Mouse (Mus musculus): ENCODE measurements around the gene Cpne7. TPM values are rescaled to one million over a fixed set of nuclear protein-coding genes. Genes with fewer than 3 reads are reported as not detected.
"Not testable (repeated sequence)": the region's sequence is repeated elsewhere in the genome, so short reads cannot be mapped to it uniquely, and the experiment has no call there.

Cpne7 gene
- polyA plus RNA-seq, 1 experiment from 2014 or later, result 0.40 TPM

DNA sequence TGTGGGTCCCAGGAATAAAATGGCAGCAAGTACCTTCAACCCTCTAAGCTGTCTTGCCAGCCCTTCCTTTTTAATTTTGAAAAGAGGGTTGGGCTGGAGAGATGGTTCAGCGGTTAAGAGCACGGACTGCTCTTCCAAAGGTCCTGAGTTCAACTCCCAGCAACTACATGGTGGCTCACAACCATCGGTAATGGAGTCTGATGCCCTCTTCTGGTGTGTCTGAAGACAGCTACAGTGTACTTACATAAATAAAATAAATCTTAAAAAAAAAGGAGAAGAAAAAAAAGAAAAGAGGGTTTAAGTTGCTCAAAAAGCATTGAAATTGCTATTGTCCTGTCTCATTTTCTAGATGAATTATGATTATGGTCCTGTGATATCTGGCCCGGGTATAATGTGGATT lies 15.9 kb upstream of the Cpne7 start:
- Histone ChIP-seq H3K4me3 (ENCODE audit: low read depth, low read length) (no peak overlapping the region), H3K4me2 (ENCODE audit: low read depth) (no peak overlapping the region), H3K36me3 (ENCODE audit: control insufficient read depth, insufficient read depth, low read length) (peaks cover 14% of the 10 kb centered on the region), H3K9ac (ENCODE audit: low read length) (no peak overlapping the region), H3K4me1 (ENCODE audit: control insufficient read depth, insufficient read depth, low read length) (peaks cover 8% of the 10 kb centered on the region), H3K9me3 (ENCODE audit: control insufficient read depth, low read length) (no peaks in the 10 kb centered on the region), H3K27ac (ENCODE audit: low read depth, low read length) (no peak overlapping the region), H3K27me3 (ENCODE audit: control insufficient read depth, insufficient read depth, low read length) (no peaks in the 10 kb centered on the region)
- no peak for ATAC-seq (ENCODE audit: insufficient read depth, low FRiP score, low TSS enrichment)
- WGBS, result 77% methylated on average over 4 of the region's 4 CpGs
- no peak for DNase-seq (ENCODE audit: low spot score)

DNA sequence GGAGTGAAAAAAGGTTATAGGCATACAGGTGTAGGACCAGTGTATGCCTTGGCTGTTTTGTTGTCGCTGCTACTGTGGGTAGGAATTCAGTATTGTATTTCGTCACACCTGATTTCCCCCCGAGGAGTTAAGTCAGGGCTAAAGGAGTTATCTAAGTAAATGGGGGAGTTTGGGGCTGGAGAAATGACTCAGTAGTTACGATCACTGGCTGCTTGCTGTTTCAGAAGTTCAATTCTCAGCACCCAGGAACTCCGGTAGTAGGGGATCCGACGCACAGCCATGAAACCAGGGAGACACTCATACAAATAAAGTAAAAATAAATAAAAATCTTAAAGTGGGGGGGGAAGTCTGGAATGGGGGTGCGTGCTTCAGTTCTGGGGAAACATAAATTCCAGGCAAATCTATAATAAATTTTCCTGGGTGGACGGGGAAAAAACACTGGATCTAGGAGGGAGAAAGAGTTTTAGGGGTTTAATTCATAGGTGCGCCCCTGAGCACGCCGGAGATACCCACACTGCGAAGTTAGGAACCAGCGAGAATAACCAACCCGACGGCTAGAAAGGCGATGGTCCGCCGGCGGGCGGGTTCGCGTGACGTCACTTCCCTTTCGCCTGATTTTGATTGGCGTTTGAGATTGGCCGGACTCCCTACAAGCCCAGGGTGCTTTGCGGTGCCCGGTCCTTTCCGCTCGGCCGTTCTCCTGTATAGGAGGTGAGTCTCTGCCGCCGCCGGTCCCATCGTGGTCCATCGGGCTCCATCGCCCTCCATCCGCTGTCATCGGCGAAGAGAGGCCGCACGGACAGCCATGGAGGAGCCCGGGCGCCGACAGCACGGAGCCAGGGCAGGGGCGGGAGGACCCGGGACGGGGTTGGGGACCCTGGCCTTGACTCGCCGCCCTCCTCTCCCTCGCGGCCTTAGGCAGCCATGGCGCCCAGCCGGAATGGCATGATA lies 15.2 kb upstream of the Cpne7 start, which contains the start of gene Rpl13:
Rpl13 (plus strand) TSS at position 616 of the 951 bp plus-strand sequence.
- H3K9me3 ChIP-seq (ENCODE audit: control insufficient read depth, low read length), result no peaks in the 10 kb centered on the region
- H3K4me1 ChIP-seq (ENCODE audit: control insufficient read depth, insufficient read depth, low read length), result peaks cover 8% of the 10 kb centered on the region
- H3K4me2 ChIP-seq (ENCODE audit: low read depth), result peak within 1 kb of the TSS; percentile 95
- H3K36me3 ChIP-seq (ENCODE audit: control insufficient read depth, insufficient read depth, low read length), result peaks cover 14% of the 10 kb centered on the region
- DNase-seq (ENCODE audit: low spot score) (peak; percentile 96), ATAC-seq (ENCODE audit: insufficient read depth, low FRiP score, low TSS enrichment) (peak; percentile 95)
- H3K27ac ChIP-seq (ENCODE audit: low read depth, low read length), result peak within 1 kb of the TSS; percentile 93
- peak within 1 kb of the TSS; percentile 97 for H3K9ac ChIP-seq (ENCODE audit: low read length)
- H3K27me3 ChIP-seq (ENCODE audit: control insufficient read depth, insufficient read depth, low read length), result no peaks in the 10 kb centered on the region
- H3K4me3 ChIP-seq (ENCODE audit: low read depth, low read length), result peak within 1 kb of the TSS; percentile 95
- WGBS, result 2% methylated on average over 54 of the region's 56 CpGs

DNA sequence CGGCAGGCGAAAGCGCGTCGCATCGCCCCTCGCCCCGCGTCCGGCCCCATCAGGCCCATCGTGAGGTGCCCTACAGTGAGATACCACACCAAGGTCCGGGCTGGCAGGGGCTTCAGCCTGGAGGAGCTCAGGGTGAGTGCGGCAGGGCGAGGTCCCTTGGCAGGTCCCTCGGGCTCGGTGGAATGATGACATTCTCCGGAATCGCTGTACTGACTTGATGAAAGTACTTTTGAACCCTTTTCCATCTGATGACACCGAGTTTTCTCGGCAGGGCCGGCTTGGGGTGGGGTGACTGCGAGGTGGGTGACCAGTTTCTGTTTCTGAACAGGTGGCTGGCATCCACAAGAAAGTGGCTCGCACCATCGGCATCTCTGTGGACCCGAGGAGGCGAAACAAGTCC lies 14.3 kb upstream of the Cpne7 start:
- DNase-seq (ENCODE audit: low spot score), result not testable (repeated sequence)

DNA sequence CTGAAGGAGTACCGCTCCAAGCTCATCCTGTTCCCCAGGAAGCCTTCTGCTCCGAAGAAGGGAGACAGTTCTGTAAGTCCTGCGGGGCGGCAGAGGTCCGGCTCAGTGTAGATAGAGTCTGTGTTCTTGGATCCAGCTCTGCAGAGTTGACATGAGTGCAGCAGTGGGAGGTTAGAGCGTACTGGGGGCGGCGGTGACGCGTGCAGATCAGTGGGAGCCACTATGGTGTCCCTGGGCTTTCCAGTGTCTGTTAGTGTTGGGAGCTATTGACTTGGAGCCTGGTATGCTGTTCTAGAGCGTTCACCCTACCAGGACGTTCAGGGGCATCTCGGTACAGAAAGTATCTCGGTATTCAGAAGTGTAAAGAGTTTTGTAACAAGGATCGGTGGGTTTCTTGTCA lies 13.9 kb upstream of the Cpne7 start:
- Histone ChIP-seq H3K4me3 (ENCODE audit: low read depth, low read length) (peak overlapping the region; percentile 95), H3K9ac (ENCODE audit: low read length) (peak overlapping the region; percentile 97), H3K36me3 (ENCODE audit: control insufficient read depth, insufficient read depth, low read length) (peaks cover 14% of the 10 kb centered on the region), H3K4me1 (ENCODE audit: control insufficient read depth, insufficient read depth, low read length) (peaks cover 8% of the 10 kb centered on the region), H3K27ac (ENCODE audit: low read depth, low read length) (no peak overlapping the region), H3K4me2 (ENCODE audit: low read depth) (peak overlapping the region; percentile 95), H3K27me3 (ENCODE audit: control insufficient read depth, insufficient read depth, low read length) (no peaks in the 10 kb centered on the region), H3K9me3 (ENCODE audit: control insufficient read depth, low read length) (no peaks in the 10 kb centered on the region)
- 14% methylated on average over 14 of the region's 15 CpGs for WGBS
- DNase-seq (ENCODE audit: low spot score) (no peak), ATAC-seq (ENCODE audit: insufficient read depth, low FRiP score, low TSS enrichment) (no peak)

More for the DNA sequence above, 14.3 kb upstream of the Cpne7 start:
- H3K27me3 ChIP-seq (ENCODE audit: control insufficient read depth, insufficient read depth, low read length); H3K9me3 ChIP-seq (ENCODE audit: control insufficient read depth, low read length); H3K4me1 ChIP-seq (ENCODE audit: control insufficient read depth, insufficient read depth, low read length): not testable (repeated sequence)
- WGBS, result under 1% methylated on average over 25 of the region's 26 CpGs
- ATAC-seq (ENCODE audit: insufficient read depth, low FRiP score, low TSS enrichment), result peak; percentile 14; the same call in 1 of the 2 replicates
- H3K27ac ChIP-seq (ENCODE audit: low read depth, low read length), result peak overlapping the region; percentile 93
- peak overlapping the region; percentile 95 for H3K4me2 ChIP-seq (ENCODE audit: low read depth)
- H3K36me3 ChIP-seq (ENCODE audit: control insufficient read depth, insufficient read depth, low read length), result peaks cover 14% of the 10 kb centered on the region
- H3K9ac ChIP-seq (ENCODE audit: low read length), result peak overlapping the region; percentile 97
- peak overlapping the region; percentile 95 for H3K4me3 ChIP-seq (ENCODE audit: low read depth, low read length)

DNA sequence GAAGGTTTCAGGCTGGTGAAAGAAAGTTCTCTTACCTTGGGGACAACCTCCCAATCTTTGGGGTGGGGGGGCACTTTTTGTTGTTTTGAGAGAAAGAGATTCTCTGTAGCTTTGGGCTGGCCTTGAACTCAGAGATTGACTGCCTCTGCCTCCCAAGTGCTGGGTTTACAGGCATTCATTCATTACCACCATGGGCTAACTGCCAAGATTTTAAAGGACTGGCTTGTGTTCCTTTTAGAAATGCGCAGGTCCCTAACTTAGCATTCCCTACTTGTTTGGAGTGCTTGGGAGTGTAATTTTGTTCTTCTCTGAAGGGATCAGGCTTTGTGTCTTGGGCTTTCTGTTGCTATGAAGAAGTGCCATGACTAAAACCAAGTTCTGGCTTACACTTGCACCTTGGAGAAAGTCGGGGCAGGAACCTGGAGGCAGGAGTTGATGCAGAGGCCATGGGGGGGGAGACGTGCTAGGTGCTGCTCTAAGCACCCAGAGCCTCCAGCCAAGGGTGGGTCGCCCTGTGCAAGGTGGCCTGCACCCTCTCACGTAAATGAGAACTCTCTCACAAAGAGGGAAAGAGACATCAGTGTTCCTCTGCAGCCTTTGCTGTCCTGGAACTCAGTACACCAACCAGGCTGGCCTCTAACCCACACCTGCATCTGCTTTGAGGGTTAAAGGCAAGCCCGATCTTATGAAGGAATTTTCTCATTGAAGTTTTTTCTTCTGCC lies 13.0 kb upstream of the Cpne7 start:
- Histone ChIP-seq H3K36me3 (ENCODE audit: control insufficient read depth, insufficient read depth, low read length) (peaks cover 14% of the 10 kb centered on the region), H3K4me3 (ENCODE audit: low read depth, low read length) (no peak overlapping the region; the same call in 1 of the 2 replicates), H3K4me2 (ENCODE audit: low read depth) (peak overlapping the region; percentile 95), H3K4me1 (ENCODE audit: control insufficient read depth, insufficient read depth, low read length) (peaks cover 8% of the 10 kb centered on the region), H3K27me3 (ENCODE audit: control insufficient read depth, insufficient read depth, low read length) (no peaks in the 10 kb centered on the region), H3K9ac (ENCODE audit: low read length) (no peak overlapping the region), H3K27ac (ENCODE audit: low read depth, low read length) (no peak overlapping the region), H3K9me3 (ENCODE audit: control insufficient read depth, low read length) (no peaks in the 10 kb centered on the region)
- ATAC-seq (ENCODE audit: insufficient read depth, low FRiP score, low TSS enrichment) (no peak), DNase-seq (ENCODE audit: low spot score) (no peak)
- WGBS, result 91% methylated on average over 6 of the region's 6 CpGs

DNA sequence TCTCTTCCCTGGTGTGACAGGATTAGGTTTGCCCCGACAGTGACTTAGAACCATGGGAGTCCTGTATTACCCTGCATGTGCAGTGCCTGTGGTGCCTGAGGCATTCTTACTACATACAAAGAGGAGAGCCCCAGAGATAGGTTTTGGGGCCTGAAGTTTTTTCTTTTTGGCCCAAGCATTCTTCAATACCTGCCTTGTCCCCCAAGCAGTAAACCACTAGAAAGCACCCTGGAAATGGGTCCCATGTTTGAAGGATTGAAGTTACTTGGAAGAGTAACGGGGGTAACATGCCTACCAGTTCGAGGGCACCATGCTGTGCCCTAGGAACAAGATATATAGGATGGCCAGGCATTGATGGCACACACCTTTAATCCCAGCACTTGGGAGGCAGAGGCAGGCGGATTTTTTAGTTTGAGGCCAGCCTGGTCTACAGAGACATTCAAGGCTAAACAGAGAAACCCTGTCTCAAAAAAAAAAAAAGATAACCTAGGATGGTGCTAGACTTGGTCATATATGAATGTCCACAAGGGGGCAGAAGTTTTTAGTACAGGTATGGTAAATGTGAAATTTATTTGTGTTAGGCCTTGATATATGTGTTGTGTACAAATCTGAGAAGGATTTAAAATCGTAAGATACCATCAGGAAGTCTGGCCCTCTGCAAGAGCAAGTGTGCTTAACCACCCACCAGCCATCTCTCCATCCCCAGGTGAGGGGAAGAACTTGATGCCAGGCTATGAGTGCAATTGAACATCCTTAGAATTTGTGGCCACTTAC lies 11.4 kb upstream of the Cpne7 start:
- Histone ChIP-seq H3K27me3 (ENCODE audit: control insufficient read depth, insufficient read depth, low read length) (no peaks in the 10 kb centered on the region), H3K4me3 (ENCODE audit: low read depth, low read length) (no peak overlapping the region), H3K4me1 (ENCODE audit: control insufficient read depth, insufficient read depth, low read length) (peaks cover 8% of the 10 kb centered on the region), H3K9me3 (ENCODE audit: control insufficient read depth, low read length) (no peaks in the 10 kb centered on the region), H3K4me2 (ENCODE audit: low read depth) (no peak overlapping the region), H3K27ac (ENCODE audit: low read depth, low read length) (no peak overlapping the region), H3K9ac (ENCODE audit: low read length) (no peak overlapping the region), H3K36me3 (ENCODE audit: control insufficient read depth, insufficient read depth, low read length) (peaks cover 14% of the 10 kb centered on the region)
- ATAC-seq (ENCODE audit: insufficient read depth, low FRiP score, low TSS enrichment) (no peak), DNase-seq (ENCODE audit: low spot score) (no peak)
- WGBS, result 74% methylated on average over 5 of the region's 5 CpGs

DNA sequence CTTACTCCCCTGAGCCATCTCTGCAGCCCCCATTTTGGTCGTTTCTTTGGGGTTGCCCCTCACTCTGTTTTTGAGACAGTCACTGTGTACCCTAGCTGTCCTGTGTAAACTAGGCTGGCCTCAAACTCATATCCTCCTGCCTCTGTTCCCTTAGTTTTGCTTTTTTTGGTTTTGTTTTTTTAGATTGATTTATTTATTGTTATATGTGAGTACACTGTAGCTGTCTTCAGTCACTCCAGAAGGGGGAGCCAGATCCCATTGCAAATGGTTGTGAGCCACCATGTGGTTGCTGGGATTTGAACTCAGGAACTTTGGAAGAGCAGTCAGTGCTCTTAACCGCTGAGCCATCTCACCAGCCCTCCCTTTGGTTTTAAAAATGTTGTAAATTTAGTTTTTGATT lies 10.6 kb upstream of the Cpne7 start:
- ATAC-seq (ENCODE audit: insufficient read depth, low FRiP score, low TSS enrichment), result no peak
- Histone ChIP-seq H3K4me1 (ENCODE audit: control insufficient read depth, insufficient read depth, low read length) (peaks cover 8% of the 10 kb centered on the region), H3K9me3 (ENCODE audit: control insufficient read depth, low read length) (no peaks in the 10 kb centered on the region)

DNA sequence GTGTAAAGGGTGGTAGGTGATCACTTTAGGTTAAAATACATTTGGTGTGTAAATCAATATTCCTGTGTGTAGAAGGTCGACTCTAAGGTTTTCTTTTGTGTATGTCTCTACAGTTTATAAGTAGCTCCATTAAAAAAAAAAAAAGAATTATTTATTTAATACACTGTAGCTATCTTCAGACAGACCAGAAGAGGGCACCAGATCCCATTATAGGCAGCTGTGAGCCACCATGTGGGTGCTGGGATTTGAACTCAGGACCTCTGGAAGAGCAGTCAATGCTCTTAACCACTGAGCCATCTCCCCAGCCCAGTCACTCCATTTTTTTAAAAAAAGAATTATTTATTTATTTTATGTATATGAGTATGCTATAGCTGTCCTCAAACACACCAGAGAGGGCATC lies 9.2 kb upstream of the Cpne7 start:
- DNase-seq (ENCODE audit: low spot score) (no peak), ATAC-seq (ENCODE audit: insufficient read depth, low FRiP score, low TSS enrichment) (no peak)
- Histone ChIP-seq H3K27ac (ENCODE audit: low read depth, low read length) (no peak overlapping the region), H3K9ac (ENCODE audit: low read length) (no peak overlapping the region), H3K4me1 (ENCODE audit: control insufficient read depth, insufficient read depth, low read length) (peaks cover 6% of the 10 kb centered on the region), H3K9me3 (ENCODE audit: control insufficient read depth, low read length) (no peaks in the 10 kb centered on the region), H3K4me2 (ENCODE audit: low read depth) (no peak overlapping the region), H3K4me3 (ENCODE audit: low read depth, low read length) (no peak overlapping the region), H3K27me3 (ENCODE audit: control insufficient read depth, insufficient read depth, low read length) (no peaks in the 10 kb centered on the region), H3K36me3 (ENCODE audit: control insufficient read depth, insufficient read depth, low read length) (peaks cover 14% of the 10 kb centered on the region)
- 65% methylated on average over 1 of the region's 1 CpGs for WGBS

More for the DNA sequence above, 10.6 kb upstream of the Cpne7 start:
- H3K4me3 ChIP-seq (ENCODE audit: low read depth, low read length), result no peak overlapping the region
- 53% methylated on average over 2 of the region's 2 CpGs for WGBS
- H3K4me2 ChIP-seq (ENCODE audit: low read depth), result no peak overlapping the region
- H3K27me3 ChIP-seq (ENCODE audit: control insufficient read depth, insufficient read depth, low read length), result no peaks in the 10 kb centered on the region
- H3K36me3 ChIP-seq (ENCODE audit: control insufficient read depth, insufficient read depth, low read length), result peaks cover 14% of the 10 kb centered on the region
- DNase-seq (ENCODE audit: low spot score), result no peak
- no peak overlapping the region for H3K9ac ChIP-seq (ENCODE audit: low read length)
- H3K27ac ChIP-seq (ENCODE audit: low read depth, low read length), result no peak overlapping the region
